Mouse (Mus musculus) MEL (cell line): Measurements from ENCODE around the gene Ficd. TPM values are rescaled to one million over a fixed set of nuclear protein-coding genes. Genes with fewer than 3 reads are reported as not detected.
"Not testable (repeated sequence)": the region's sequence is repeated elsewhere in the genome, so short reads cannot be mapped to it uniquely, and the experiment has no call there.

Experiments used
- DNase-seq: peaks from one replicate; pipeline ENCODE4 v3.0.0; 2011; ENCODE audit warnings: low read depth, low spot score
- H3K27ac ChIP-seq: 2 replicates; pipeline ENCODE4 v1.5.1; 2012; ENCODE audit warnings: low read depth, mild to moderate bottlenecking, control low read depth, low read length, moderate library complexity; ENCODE audit not compliant: control insufficient read depth
- H3K27me3 ChIP-seq, 2 experiments: fragments of 150-350 bp in 1 of 2; sonication (generic) in 1 of 2; 2 replicates each; pipeline ENCODE4 v1.6.1; 2012; ENCODE audit warnings: low read length in 2 of 2, mild to moderate bottlenecking in 2 of 2, improper control_type of control experiment in 1 of 2, moderate library complexity in 1 of 2; ENCODE audit not compliant: insufficient read depth in 2 of 2, control insufficient read depth in 1 of 2
- H3K36me3 ChIP-seq, 2 experiments: 2 replicates each; pipeline ENCODE4 v1.6.1; 2012 to 2014; ENCODE audit warnings: low read length in 2 of 2, improper control_type of control experiment in 1 of 2, inconsistent platforms in 1 of 2, mild to moderate bottlenecking in 1 of 2; ENCODE audit not compliant: insufficient read depth in 2 of 2, control insufficient read depth in 1 of 2
- H3K4me1 ChIP-seq, 2 experiments: fragments of 150-350 bp in 1 of 2; sonication (generic) in 1 of 2; 2 replicates each; pipeline ENCODE4 v1.6.1; 2012; ENCODE audit warnings: low read length in 2 of 2, improper control_type of control experiment in 1 of 2, mild to moderate bottlenecking in 1 of 2; ENCODE audit not compliant: insufficient read depth in 2 of 2, control insufficient read depth in 1 of 2
- H3K4me3 ChIP-seq, 2 experiments: fragments of 150-350 bp in 1 of 2; sonication (generic) in 1 of 2; 2 replicates each; pipeline ENCODE4 v1.5.1; 2012; ENCODE audit warnings: low read depth in 2 of 2, low read length in 2 of 2, mild to moderate bottlenecking in 2 of 2, moderate library complexity in 2 of 2, control low read depth in 1 of 2, improper control_type of control experiment in 1 of 2; ENCODE audit not compliant: control insufficient read depth in 1 of 2, insufficient read depth in 1 of 2
- H3K79me2 ChIP-seq: 2 replicates; pipeline ENCODE4 v1.6.1; 2012; ENCODE audit warnings: mild to moderate bottlenecking, low read length, moderate library complexity; ENCODE audit not compliant: control insufficient read depth, poor library complexity, insufficient read depth
- H3K9ac ChIP-seq: 2 replicates; pipeline ENCODE4 v1.6.1; 2012; ENCODE audit warnings: low read depth, mild to moderate bottlenecking, control low read depth, low read length, moderate library complexity; ENCODE audit not compliant: control insufficient read depth, poor library complexity, severe bottlenecking
- H3K9me3 ChIP-seq: fragments of 150-350 bp; sonication (generic); replicated peaks from 2 replicates; pipeline ENCODE4 v1.6.1; 2012; ENCODE audit warnings: mild to moderate bottlenecking, low read length, improper control_type of control experiment, moderate library complexity; ENCODE audit not compliant: insufficient read depth
- CHD2 ChIP-seq: IDR thresholded peaks from 2 replicates; pipeline ENCODE4 v1.6.1; 2011; ENCODE audit warnings: low read length, improper control_type of control experiment
- ELF1 ChIP-seq: IDR thresholded peaks from 2 replicates; pipeline ENCODE4 v1.6.1; 2014; ENCODE audit warnings: low read depth, mild to moderate bottlenecking, inconsistent platforms, low read length, improper control_type of control experiment, moderate library complexity
- EP300 ChIP-seq, 2 experiments: IDR thresholded peaks; 2 replicates each; pipeline ENCODE4 v1.6.1; 2011; ENCODE audit warnings: improper control_type of control experiment in 2 of 2, low read length in 2 of 2, low read depth in 1 of 2, mild to moderate bottlenecking in 1 of 2
- KAT2A ChIP-seq: conservative IDR thresholded peaks from 2 replicates; pipeline ENCODE4 v1.6.1; 2012; ENCODE audit warnings: low read depth, low read length, improper control_type of control experiment, inconsistent platforms
- MYC ChIP-seq: IDR thresholded peaks from 2 replicates; pipeline ENCODE4 v1.6.1; 2011; ENCODE audit warnings: low read depth, mild to moderate bottlenecking, low read length, improper control_type of control experiment, moderate library complexity
- POLR2A ChIP-seq, 2 experiments: IDR thresholded peaks; 2 replicates each; pipeline ENCODE4 v1.6.1; 2011 to 2012; ENCODE audit warnings: low read length in 2 of 2, mild to moderate bottlenecking in 2 of 2, control low read depth in 1 of 2, improper control_type of control experiment in 1 of 2, low read depth in 1 of 2, moderate library complexity in 1 of 2; ENCODE audit not compliant: control insufficient read depth in 1 of 2, insufficient read depth in 1 of 2, poor library complexity in 1 of 2
- RCOR1 ChIP-seq: IDR thresholded peaks from 2 replicates; pipeline ENCODE4 v1.6.1; 2012; ENCODE audit warnings: low read depth, mild to moderate bottlenecking, inconsistent platforms, low read length, improper control_type of control experiment
- TBP ChIP-seq: IDR thresholded peaks from 2 replicates; pipeline ENCODE4 v1.8.0; 2011; ENCODE audit warnings: low read depth, low read length, improper control_type of control experiment
- TCF12 ChIP-seq: IDR thresholded peaks from 2 replicates; pipeline ENCODE4 v1.6.1; 2014; ENCODE audit warnings: low read depth, mild to moderate bottlenecking, inconsistent platforms, low read length, improper control_type of control experiment, moderate library complexity
- USF1 ChIP-seq: IDR thresholded peaks from 2 replicates; pipeline ENCODE4 v1.6.1; 2014; ENCODE audit warnings: low read depth, mild to moderate bottlenecking, inconsistent platforms, low read length, improper control_type of control experiment, moderate library complexity
- ZMIZ1 ChIP-seq: IDR thresholded peaks from 2 replicates; pipeline ENCODE4 v1.6.1; 2012; ENCODE audit warnings: low read depth, mild to moderate bottlenecking, inconsistent platforms, low read length, improper control_type of control experiment, moderate library complexity
- polyA plus RNA-seq, 2 experiments: library from polyadenylated mRNA; stranded (reverse) in 1 of 2; unstranded in 1 of 2; fragments of >175 nt in 1 of 2; fragments of >200 nt in 1 of 2; gene quantifications; 2 replicates each; pipeline versions ENCODE4 v1.2.1 to v1.2.4; 2012; ENCODE audit warnings: low replicate concordance in 2 of 2, low read depth in 1 of 2; ENCODE audit not compliant: insufficient read length in 2 of 2, insufficient read depth in 1 of 2, missing spikeins in 1 of 2
- total RNA-seq: library from RNA; depleted of rRNA; stranded (reverse); fragments of 300-350 nt; gene quantifications from 2 replicates; pipeline ENCODE4 v1.2.3, GENCODE M21; 2012

Gene Ficd
- total and polyA plus RNA-seq, 3 experiments = 2.5 to 2.7 TPM; not detected in 1

- no peak for TF ChIP-seq ELF1
- no peak for TF ChIP-seq MYC
- no peak for TF ChIP-seq POLR2A (IDR thresholded peaks at IDR 0.05; ENCODE audit: control insufficient read depth in 1 of 2, insufficient read depth in 1 of 2, low read depth in 1 of 2, low read length in 2 of 2, poor library complexity in 1 of 2)
- no peak for TF ChIP-seq CHD2
- Histone ChIP-seq H3K9ac (no peak overlapping the region), H3K79me2 (no peaks in the 10 kb centered on the region), H3K9me3 (no peaks in the 10 kb centered on the region), H3K27me3 (no peaks in the 10 kb centered on the region), H3K27ac (no peak overlapping the region), H3K4me3 (no peak overlapping the region), H3K36me3 (no peaks in the 10 kb centered on the region), H3K4me1 (no peaks in the 10 kb centered on the region)
- no peak for DNase-seq
Measured at GRCm38 (mm10) chr5:113783581-113784001, 48.0 kb downstream of the Ficd start.

- not testable (repeated sequence) for H3K9ac ChIP-seq, H3K27me3 ChIP-seq, H3K27ac ChIP-seq, DNase-seq, H3K4me1 ChIP-seq, H3K79me2 ChIP-seq, H3K9me3 ChIP-seq, H3K4me3 ChIP-seq, H3K36me3 ChIP-seq
Measured at GRCm38 (mm10) chr5:113784104-113784503, 48.5 kb downstream of the Ficd start.

- Histone ChIP-seq H3K27ac (no peak overlapping the region), H3K9ac (no peak overlapping the region), H3K27me3 (no peaks in the 10 kb centered on the region), H3K4me3 (no peak overlapping the region), H3K36me3 (no peaks in the 10 kb centered on the region; a peak in 1 of 4 replicates), H3K79me2 (no peaks in the 10 kb centered on the region), H3K4me1 (0 out of 4 replicates have a peak, but pooled peaks cover 0 to 2% of the 10 kb centered on the region in 2 experiments), H3K9me3 (no peaks in the 10 kb centered on the region)
- no peak for DNase-seq
- TF ChIP-seq USF1 (no peak), TBP (no peak), ZMIZ1 (no peak), EP300 (IDR thresholded peaks at IDR 0.05; ENCODE audit: low read depth in 1 of 2, low read length in 2 of 2) (no peak), KAT2A (no peak), TCF12 (no peak), RCOR1 (no peak)
Measured at GRCm38 (mm10) chr5:113786985-113787384, 51.4 kb downstream of the Ficd start.
